Mouse (Mus musculus): ENCODE measurements around the gene Ccdc170. TPM values are rescaled to one million over a fixed set of nuclear protein-coding genes. Genes with fewer than 3 reads are reported as not detected.
"Not testable (repeated sequence)": the region's sequence is repeated elsewhere in the genome, so short reads cannot be mapped to it uniquely, and the experiment has no call there.

Gene Ccdc170
- polyA plus RNA-seq, 1 experiment from 2014 or later, result 0.34 TPM

DNA sequence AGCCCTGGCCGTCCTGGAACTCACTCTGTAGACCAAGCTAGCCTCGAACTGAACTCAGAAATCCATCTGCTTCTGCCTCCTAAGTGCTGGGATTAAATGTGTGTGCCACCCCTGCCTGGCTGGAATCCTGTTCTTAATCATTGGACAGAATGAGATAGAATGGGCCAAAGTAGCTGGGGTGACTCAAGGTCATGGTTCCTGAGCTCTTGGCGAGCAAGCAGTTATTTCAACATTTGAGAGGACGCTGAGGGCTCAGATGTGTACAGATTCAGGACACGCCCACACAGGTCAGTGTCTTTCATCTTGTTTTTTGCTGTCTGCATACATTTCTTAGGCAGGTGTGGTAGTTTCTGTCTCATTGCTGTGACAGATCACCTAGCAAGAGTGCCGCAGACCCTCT is 104.4 kb downstream of the Ccdc170 start:
- WGBS, result 91% methylated on average over 6 of the region's 6 CpGs
- H3K27ac ChIP-seq, result no peak overlapping the region
- no peaks in the 10 kb centered on the region for H3K36me3 ChIP-seq
- no peaks in the 10 kb centered on the region for H3K4me1 ChIP-seq (replicated peaks)
- H3K4me3 ChIP-seq, result no peak overlapping the region
- no peaks in the 10 kb centered on the region for H3K27me3 ChIP-seq (ENCODE audit: insufficient read depth, poor library complexity, severe bottlenecking)
- DNase-seq (ENCODE audit: low spot score), result no peak
- no peaks in the 10 kb centered on the region for H3K9me3 ChIP-seq

DNA sequence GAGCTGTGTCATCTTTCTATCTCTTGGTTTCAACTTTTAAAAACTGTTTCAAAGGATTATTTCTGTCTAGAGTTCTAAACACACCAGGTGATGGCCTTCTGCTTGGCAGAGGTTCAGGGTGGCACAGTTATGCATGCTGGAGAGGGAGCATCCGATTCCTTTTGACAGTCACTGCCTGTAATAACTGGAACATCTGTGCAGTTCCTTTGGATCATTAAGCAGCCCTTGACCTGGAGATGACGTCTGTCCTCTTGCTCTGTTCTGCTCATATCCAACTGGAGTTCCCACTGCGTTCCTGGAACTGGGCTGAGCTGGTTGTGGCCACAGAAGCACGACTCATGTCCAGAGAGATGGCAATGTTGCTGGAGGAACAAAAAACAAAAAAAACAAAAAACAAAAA is 107.3 kb downstream of the Ccdc170 start:
- H3K9me3 ChIP-seq, result no peaks in the 10 kb centered on the region
- H3K27me3 ChIP-seq (ENCODE audit: insufficient read depth, poor library complexity, severe bottlenecking), result no peaks in the 10 kb centered on the region
- H3K4me1 ChIP-seq (replicated peaks), result no peaks in the 10 kb centered on the region
- H3K27ac ChIP-seq, result no peak overlapping the region
- DNase-seq (ENCODE audit: low spot score), result no peak
- no peak overlapping the region for H3K4me3 ChIP-seq
- 83% methylated on average over 4 of the region's 4 CpGs for WGBS
- no peaks in the 10 kb centered on the region for H3K36me3 ChIP-seq

- DNase-seq (ENCODE audit: low spot score), result no peak
- Histone ChIP-seq H3K27me3 (ENCODE audit: insufficient read depth, poor library complexity, severe bottlenecking) (no peaks in the 10 kb centered on the region), H3K4me3 (no peak overlapping the region), H3K4me1 (replicated peaks) (no peaks in the 10 kb centered on the region), H3K36me3 (no peaks in the 10 kb centered on the region), H3K27ac (no peak overlapping the region), H3K9me3 (no peaks in the 10 kb centered on the region)
- WGBS, result 89% methylated on average over 8 of the region's 8 CpGs
Measured at GRCm38 (mm10) chr10:4590956-4591355, 108.7 kb downstream of the Ccdc170 start.

- no peak overlapping the region for H3K4me3 ChIP-seq
- WGBS, result 77% methylated on average over 4 of the region's 4 CpGs
- H3K9me3 ChIP-seq, result no peaks in the 10 kb centered on the region
- no peak overlapping the region for H3K27ac ChIP-seq
- no peaks in the 10 kb centered on the region for H3K27me3 ChIP-seq (ENCODE audit: insufficient read depth, poor library complexity, severe bottlenecking)
- H3K36me3 ChIP-seq, result no peaks in the 10 kb centered on the region
- DNase-seq (ENCODE audit: low spot score), result no peak
- H3K4me1 ChIP-seq (replicated peaks), result no peaks in the 10 kb centered on the region
Measured at GRCm38 (mm10) chr10:4593828-4594227, 111.5 kb downstream of the Ccdc170 start.

- Histone ChIP-seq H3K4me3 (no peak overlapping the region), H3K36me3 (no peaks in the 10 kb centered on the region), H3K27me3 (ENCODE audit: insufficient read depth, poor library complexity, severe bottlenecking) (no peaks in the 10 kb centered on the region), H3K27ac (no peak overlapping the region), H3K9me3 (no peaks in the 10 kb centered on the region), H3K4me1 (replicated peaks) (no peaks in the 10 kb centered on the region)
- 87% methylated on average over 4 of the region's 4 CpGs for whole genome bisulfite sequencing
- DNase-seq (ENCODE audit: low spot score), result no peak
Measured at GRCm38 (mm10) chr10:4597211-4597610, 114.9 kb downstream of the Ccdc170 start.

DNA sequence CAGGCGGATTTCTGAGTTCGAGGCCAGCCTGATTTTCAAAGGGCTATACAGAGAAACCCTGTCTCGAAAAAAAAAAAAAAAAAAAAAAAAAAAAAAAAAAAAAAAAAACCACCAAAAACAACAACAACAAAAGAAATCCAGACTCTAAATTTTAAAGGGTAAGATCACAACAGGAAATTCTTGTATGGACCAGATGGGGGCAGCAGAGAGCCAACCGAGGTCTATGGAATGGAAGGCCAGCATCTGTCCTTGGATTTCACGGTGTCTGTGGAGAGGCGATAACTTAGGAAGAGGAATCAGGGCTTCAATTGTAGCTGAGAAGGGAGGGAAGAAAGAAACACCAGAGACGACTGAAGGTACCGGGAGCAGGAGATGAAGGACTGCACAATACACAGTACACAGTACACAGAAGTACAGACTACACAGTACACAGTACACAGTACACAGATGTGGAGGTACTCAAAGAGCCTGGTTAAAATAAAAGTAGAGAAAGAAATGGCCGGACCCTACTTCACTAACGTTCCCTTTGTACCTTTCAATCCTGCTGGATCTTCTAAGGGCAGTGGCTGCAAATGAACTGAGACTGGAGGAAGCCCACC is 116.0 kb downstream of the Ccdc170 start:
- no peaks in the 10 kb centered on the region for H3K4me1 ChIP-seq (replicated peaks)
- no peak overlapping the region for H3K27ac ChIP-seq
- WGBS, result 65% methylated on average over 10 of the region's 10 CpGs
- H3K4me3 ChIP-seq, result no peak overlapping the region
- DNase-seq (ENCODE audit: low spot score), result peak; percentile 46
- H3K36me3 ChIP-seq, result no peaks in the 10 kb centered on the region
- 0 out of 2 replicates have a peak, but pooled peaks cover 2% of the 10 kb centered on the region for H3K9me3 ChIP-seq
- H3K27me3 ChIP-seq (ENCODE audit: insufficient read depth, poor library complexity, severe bottlenecking), result no peaks in the 10 kb centered on the region

DNA sequence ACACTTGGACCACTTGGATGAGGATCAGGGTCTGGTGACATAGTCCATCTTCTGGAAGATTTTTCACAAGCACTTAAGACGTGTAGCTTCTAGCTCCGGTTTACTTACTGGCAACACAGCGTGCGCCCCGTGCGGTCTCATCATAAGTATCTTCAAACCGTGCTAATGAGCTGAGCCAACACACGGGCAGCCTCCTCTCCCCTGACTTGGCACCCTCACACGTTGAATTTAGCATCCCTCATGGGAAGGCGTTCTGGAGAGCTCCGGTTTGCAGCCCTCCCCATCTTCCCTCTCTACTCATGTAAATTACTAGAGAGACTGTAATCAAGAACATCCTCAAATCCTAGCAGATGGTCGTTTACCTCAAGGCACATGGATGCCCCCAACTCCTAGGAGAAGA is 116.6 kb downstream of the Ccdc170 start:
- 86% methylated on average over 12 of the region's 12 CpGs for WGBS

DNA sequence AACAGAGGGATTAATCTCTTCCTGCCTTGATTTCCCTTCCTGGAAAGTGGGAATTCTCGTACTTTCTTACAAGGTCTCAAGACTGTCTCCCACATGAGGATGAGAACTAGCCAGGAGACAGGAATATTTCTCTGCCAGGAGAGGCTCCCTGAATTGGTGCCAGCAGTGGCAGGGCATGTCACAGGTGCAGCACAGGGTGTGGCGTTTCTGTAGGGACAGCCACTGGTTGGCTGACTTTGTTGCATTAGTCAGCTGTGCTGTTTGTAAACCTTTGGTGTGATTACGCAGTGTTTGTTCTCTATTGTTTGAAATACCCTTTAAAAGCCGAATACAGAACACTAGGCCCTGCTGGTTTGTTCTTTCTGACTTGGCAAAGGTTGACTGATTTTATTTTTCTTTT is 117.3 kb downstream of the Ccdc170 start:
- no peaks in the 10 kb centered on the region for H3K36me3 ChIP-seq

More for the DNA sequence above, 116.6 kb downstream of the Ccdc170 start:
- Histone ChIP-seq H3K4me3 (no peak overlapping the region), H3K4me1 (replicated peaks) (no peaks in the 10 kb centered on the region), H3K36me3 (no peaks in the 10 kb centered on the region), H3K27ac (no peak overlapping the region), H3K9me3 (0 out of 2 replicates have a peak, but pooled peaks cover 2% of the 10 kb centered on the region), H3K27me3 (ENCODE audit: insufficient read depth, poor library complexity, severe bottlenecking) (no peaks in the 10 kb centered on the region)
- DNase-seq (ENCODE audit: low spot score), result no peak

GRCm38 (mm10) chr10:4600796-4601474 is 118.6 kb downstream of the Ccdc170 start:
- H3K4me1 ChIP-seq (replicated peaks), result no peaks in the 10 kb centered on the region
- H3K27ac ChIP-seq, result no peak overlapping the region
- no peaks in the 10 kb centered on the region for H3K27me3 ChIP-seq (ENCODE audit: insufficient read depth, poor library complexity, severe bottlenecking)
- H3K4me3 ChIP-seq, result no peak overlapping the region
- 64% methylated on average over 2 of the region's 2 CpGs for whole genome bisulfite sequencing
- no peaks in the 10 kb centered on the region for H3K36me3 ChIP-seq
- H3K9me3 ChIP-seq, result 0 out of 2 replicates have a peak, but pooled peaks cover 2% of the 10 kb centered on the region
- no peak for DNase-seq (ENCODE audit: low spot score)

More for the DNA sequence above, 117.3 kb downstream of the Ccdc170 start:
- H3K4me1 ChIP-seq (replicated peaks), result no peaks in the 10 kb centered on the region
- DNase-seq (ENCODE audit: low spot score), result no peak
- no peak overlapping the region for H3K4me3 ChIP-seq
- H3K9me3 ChIP-seq, result 0 out of 2 replicates have a peak, but pooled peaks cover 2% of the 10 kb centered on the region
- WGBS, result 85% methylated on average over 4 of the region's 4 CpGs
- no peaks in the 10 kb centered on the region for H3K27me3 ChIP-seq (ENCODE audit: insufficient read depth, poor library complexity, severe bottlenecking)
- no peak overlapping the region for H3K27ac ChIP-seq

DNA sequence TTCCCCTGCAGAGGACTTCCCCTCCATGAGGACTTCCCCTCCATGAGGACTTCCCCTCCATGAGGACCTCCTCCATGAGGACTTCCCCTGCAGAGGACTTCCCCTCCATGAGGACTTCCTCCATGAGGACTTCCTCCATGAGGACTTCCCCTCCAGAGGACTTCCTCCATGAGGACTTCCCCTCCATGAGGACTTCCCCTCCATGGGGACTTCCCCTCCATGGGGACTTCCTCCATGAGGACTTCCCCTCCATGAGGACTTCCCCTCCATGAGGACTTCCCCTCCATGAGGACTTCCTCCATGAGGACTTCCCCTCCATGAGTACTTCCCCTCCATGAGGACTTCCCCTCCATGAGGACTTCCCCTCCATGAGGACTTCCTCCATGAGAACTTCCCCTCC is 119.3 kb downstream of the Ccdc170 start:
- H3K4me3 ChIP-seq; DNase-seq (ENCODE audit: low spot score); H3K27ac ChIP-seq; H3K4me1 ChIP-seq (replicated peaks); H3K36me3 ChIP-seq; H3K9me3 ChIP-seq; H3K27me3 ChIP-seq (ENCODE audit: insufficient read depth, poor library complexity, severe bottlenecking): not testable (repeated sequence)

GRCm38 (mm10) chr10:4602466-4602865 is 120.2 kb downstream of the Ccdc170 start:
- Histone ChIP-seq H3K9me3 (0 out of 2 replicates have a peak, but pooled peaks cover 7% of the 10 kb centered on the region), H3K4me1 (replicated peaks) (no peaks in the 10 kb centered on the region), H3K4me3 (no peak overlapping the region), H3K36me3 (no peaks in the 10 kb centered on the region), H3K27ac (no peak overlapping the region), H3K27me3 (ENCODE audit: insufficient read depth, poor library complexity, severe bottlenecking) (no peaks in the 10 kb centered on the region)
- WGBS, result 76% methylated on average over 4 of the region's 4 CpGs
- no peak for DNase-seq (ENCODE audit: low spot score)

GRCm38 (mm10) chr10:4604527-4605209 is 122.4 kb downstream of the Ccdc170 start:
- WGBS, result 86% methylated on average over 4 of the region's 4 CpGs
- no peak for DNase-seq (ENCODE audit: low spot score)
- Histone ChIP-seq H3K27ac (no peak overlapping the region), H3K4me3 (no peak overlapping the region), H3K4me1 (replicated peaks) (no peaks in the 10 kb centered on the region), H3K27me3 (ENCODE audit: insufficient read depth, poor library complexity, severe bottlenecking) (no peaks in the 10 kb centered on the region), H3K9me3 (0 out of 2 replicates have a peak, but pooled peaks cover 7% of the 10 kb centered on the region), H3K36me3 (no peaks in the 10 kb centered on the region)

DNA sequence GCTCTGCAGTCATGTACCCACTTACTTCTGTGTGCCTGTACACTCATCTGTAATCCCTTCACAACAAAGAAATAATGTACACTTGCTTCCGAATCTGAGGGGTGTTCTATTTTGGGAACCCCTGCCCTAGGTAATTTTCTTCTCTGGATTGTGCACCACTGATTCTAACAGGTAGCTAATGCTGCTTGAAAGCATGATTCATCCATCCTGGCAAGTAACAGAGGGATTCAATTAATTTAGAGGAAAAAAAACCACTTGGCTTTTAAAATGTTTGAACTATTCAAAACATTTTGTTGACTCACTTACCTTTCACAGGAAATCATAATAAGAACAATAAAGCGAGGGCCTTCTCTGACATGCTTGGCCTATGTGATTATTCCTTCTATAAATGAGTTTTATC is 127.9 kb downstream of the Ccdc170 start:
- Histone ChIP-seq H3K4me1 (replicated peaks) (no peaks in the 10 kb centered on the region), H3K4me3 (no peak overlapping the region), H3K36me3 (no peaks in the 10 kb centered on the region), H3K27ac (no peak overlapping the region), H3K27me3 (ENCODE audit: insufficient read depth, poor library complexity, severe bottlenecking) (no peaks in the 10 kb centered on the region), H3K9me3 (0 out of 2 replicates have a peak, but pooled peaks cover 5% of the 10 kb centered on the region)
- 84% methylated on average over 2 of the region's 2 CpGs for WGBS
- DNase-seq (ENCODE audit: low spot score), result no peak

Measured in hindbrain, embryonic 10.5 days (tissue).